Mouse (Mus musculus): ENCODE data around the gene Espl1. TPM values are rescaled to one million over a fixed set of nuclear protein-coding genes. Genes with fewer than 3 reads are reported as not detected.

Espl1 gene
- polyA plus RNA-seq, 1 experiment from 2014 or later = 7.5 TPM

- DNase-seq (ENCODE audit: low spot score) (no peak), ATAC-seq (replicated peaks; ENCODE audit: low FRiP score, low read depth) (no peak)
- Histone ChIP-seq H3K9me3 (replicated peaks; ENCODE audit: low read length) (no peaks in the 10 kb centered on the region), H3K36me3 (ENCODE audit: insufficient read depth, low read length) (peaks cover 9% of the 10 kb centered on the region; the same call in 1 of the 2 replicates), H3K27ac (no peak overlapping the region), H3K4me2 (ENCODE audit: low read length) (no peak overlapping the region), H3K9ac (ENCODE audit: low read depth, low read length) (no peak overlapping the region), H3K4me1 (replicated peaks; ENCODE audit: insufficient read depth, low read length) (no peaks in the 10 kb centered on the region), H3K4me3 (replicated peaks; ENCODE audit: low read depth, low read length) (no peak overlapping the region), H3K27me3 (ENCODE audit: insufficient read depth, low read length) (no peaks in the 10 kb centered on the region)
- WGBS = 93% methylated on average over 3 of the region's 3 CpGs
- no peak for TF ChIP-seq CTCF (IDR thresholded peaks at IDR 0.05; ENCODE audit: low read depth)
Measured at GRCm38 (mm10) chr15:102344490-102344889, 48.4 kb downstream of the Espl1 start.

GRCm38 (mm10) chr15:102346444-102346843 is 50.4 kb downstream of the Espl1 start:
- H3K4me3 ChIP-seq (replicated peaks; ENCODE audit: low read depth, low read length) = no peak overlapping the region
- H3K9me3 ChIP-seq (replicated peaks; ENCODE audit: low read length) = no peaks in the 10 kb centered on the region
- H3K27ac ChIP-seq = no peak overlapping the region
- H3K4me2 ChIP-seq (ENCODE audit: low read length) = no peak overlapping the region
- DNase-seq (ENCODE audit: low spot score) = no peak
- TF ChIP-seq CTCF (IDR thresholded peaks at IDR 0.05; ENCODE audit: low read depth) = no peak
- WGBS = 67% methylated on average over 4 of the region's 4 CpGs
- H3K36me3 ChIP-seq (ENCODE audit: insufficient read depth, low read length) = peaks cover 8% of the 10 kb centered on the region; the same call in 1 of the 2 replicates
- ATAC-seq (replicated peaks; ENCODE audit: low FRiP score, low read depth) = no peak
- H3K9ac ChIP-seq (ENCODE audit: low read depth, low read length) = no peak overlapping the region
- H3K4me1 ChIP-seq (replicated peaks; ENCODE audit: insufficient read depth, low read length) = no peaks in the 10 kb centered on the region; the same call in 1 of the 2 replicates
- H3K27me3 ChIP-seq (ENCODE audit: insufficient read depth, low read length) = no peaks in the 10 kb centered on the region

GRCm38 (mm10) chr15:102350138-102350941 is 54.3 kb downstream of the Espl1 start, which contains the start of gene Aaas:
TSS of gene Aaas (minus strand) at chr15:102350771.
- WGBS = under 1% methylated on average over 56 of the region's 56 CpGs
- peak within 1 kb of the TSS; percentile 83 for H3K4me3 ChIP-seq (replicated peaks; ENCODE audit: low read depth, low read length)

GRCm38 (mm10) chr15:102350942-102351291 is 54.9 kb downstream of the Espl1 start:
- H3K9ac ChIP-seq (ENCODE audit: low read depth, low read length) = peak overlapping the region; percentile 56
- no peak for DNase-seq (ENCODE audit: low spot score)
- H3K4me1 ChIP-seq (replicated peaks; ENCODE audit: insufficient read depth, low read length) = peaks cover 3% of the 10 kb centered on the region
- H3K36me3 ChIP-seq (ENCODE audit: insufficient read depth, low read length) = no peaks in the 10 kb centered on the region
- H3K4me2 ChIP-seq (ENCODE audit: low read length) = peak overlapping the region; percentile 93
- no peaks in the 10 kb centered on the region for H3K9me3 ChIP-seq (replicated peaks; ENCODE audit: low read length)
- H3K4me3 ChIP-seq (replicated peaks; ENCODE audit: low read depth, low read length) = peak overlapping the region; percentile 83
- H3K27ac ChIP-seq = peak overlapping the region; percentile 79
- no peaks in the 10 kb centered on the region for H3K27me3 ChIP-seq (ENCODE audit: insufficient read depth, low read length)
- no peak for ATAC-seq (replicated peaks; ENCODE audit: low FRiP score, low read depth)
- TF ChIP-seq CTCF (IDR thresholded peaks at IDR 0.05; ENCODE audit: low read depth) = no peak
- 9% methylated on average over 11 of the region's 11 CpGs for WGBS

More at GRCm38 (mm10) chr15:102350138-102350941, 54.3 kb downstream of the Espl1 start, which contains the start of gene Aaas:
- TF ChIP-seq CTCF (IDR thresholded peaks at IDR 0.05; ENCODE audit: low read depth) = peak; percentile 93
- Histone ChIP-seq H3K9me3 (replicated peaks; ENCODE audit: low read length) (no peaks in the 10 kb centered on the region), H3K27me3 (ENCODE audit: insufficient read depth, low read length) (no peaks in the 10 kb centered on the region), H3K27ac (peak within 1 kb of the TSS; percentile 79), H3K4me1 (replicated peaks; ENCODE audit: insufficient read depth, low read length) (no peaks in the 10 kb centered on the region; the same call in none of the 2 replicates), H3K9ac (ENCODE audit: low read depth, low read length) (peak within 1 kb of the TSS; percentile 77), H3K4me2 (ENCODE audit: low read length) (peak within 1 kb of the TSS; percentile 93), H3K36me3 (ENCODE audit: insufficient read depth, low read length) (0 out of 2 replicates have a peak, but pooled peaks cover 4% of the 10 kb centered on the region)
- ATAC-seq (replicated peaks; ENCODE audit: low FRiP score, low read depth) = peak; percentile 86
- DNase-seq (ENCODE audit: low spot score) = peak; percentile 98

- Histone ChIP-seq H3K36me3 (ENCODE audit: insufficient read depth, low read length) (no peaks in the 10 kb centered on the region), H3K27ac (no peak overlapping the region), H3K9me3 (replicated peaks; ENCODE audit: low read length) (no peaks in the 10 kb centered on the region), H3K27me3 (ENCODE audit: insufficient read depth, low read length) (no peaks in the 10 kb centered on the region), H3K9ac (ENCODE audit: low read depth, low read length) (no peak overlapping the region), H3K4me3 (replicated peaks; ENCODE audit: low read depth, low read length) (no peak overlapping the region), H3K4me2 (ENCODE audit: low read length) (no peak overlapping the region), H3K4me1 (replicated peaks; ENCODE audit: insufficient read depth, low read length) (peaks cover 7% of the 10 kb centered on the region)
- 57% methylated on average over 2 of the region's 2 CpGs for WGBS
- DNase-seq (ENCODE audit: low spot score) (no peak), ATAC-seq (replicated peaks; ENCODE audit: low FRiP score, low read depth) (no peak)
- TF ChIP-seq CTCF (IDR thresholded peaks at IDR 0.05; ENCODE audit: low read depth) = peak; percentile 47
Measured at GRCm38 (mm10) chr15:102352177-102352576, 56.1 kb downstream of the Espl1 start.

- TF ChIP-seq CTCF (IDR thresholded peaks at IDR 0.05; ENCODE audit: low read depth) = peak; percentile 55
- H3K27me3 ChIP-seq (ENCODE audit: insufficient read depth, low read length) = no peaks in the 10 kb centered on the region
- H3K4me3 ChIP-seq (replicated peaks; ENCODE audit: low read depth, low read length) = no peak overlapping the region
- H3K9ac ChIP-seq (ENCODE audit: low read depth, low read length) = no peak overlapping the region
- H3K36me3 ChIP-seq (ENCODE audit: insufficient read depth, low read length) = no peaks in the 10 kb centered on the region
- no peaks in the 10 kb centered on the region for H3K9me3 ChIP-seq (replicated peaks; ENCODE audit: low read length)
- DNase-seq (ENCODE audit: low spot score) (no peak), ATAC-seq (replicated peaks; ENCODE audit: low FRiP score, low read depth) (no peak)
- H3K27ac ChIP-seq = no peak overlapping the region
- no peak overlapping the region for H3K4me2 ChIP-seq (ENCODE audit: low read length)
- WGBS = 84% methylated on average over 2 of the region's 2 CpGs
- H3K4me1 ChIP-seq (replicated peaks; ENCODE audit: insufficient read depth, low read length) = peaks cover 12% of the 10 kb centered on the region
Measured at GRCm38 (mm10) chr15:102353986-102354385, 57.9 kb downstream of the Espl1 start.

All from kidney, postnatal 0 days (tissue).